In genomic region chr10:60577125-60577919, GRCm38 (mm10) we compare ENCODE assay signal across 9 mouse cellular contexts.
DNase-seq lines count a peak whose midpoint lies in the region; ATAC-seq and TF ChIP-seq lines count a peak whose summit lies in the region.
"Had no signal": no experiment of that assay in that cellular context is flagged by ENCODE, and none has a peak within 500 bp of the region (broad histone marks: within the 10 kb centered on the region; RNA-seq: fewer than 3 reads in every experiment).

No protein-coding gene starts in this region.

- 76% methylated on average over 13 of the region's 13 CpGs for WGBS in forebrain, embryonic 10.5 days
- 26% methylated on average over 13 of the region's 13 CpGs for WGBS in forebrain, embryonic 16.5 days
- WGBS in heart, embryonic 12.5 days = 29% methylated on average over 13 of the region's 13 CpGs
- WGBS in midbrain, embryonic 12.5 days = 61% methylated on average over 13 of the region's 13 CpGs
- WGBS in thymus, adult 2 months = 38% methylated on average over 13 of the region's 13 CpGs

- H3K9ac ChIP-seq in forebrain, embryonic 16.5 days (replicated peaks; ENCODE audit: low read depth, low read length) = no peak overlapping the region
- no peak overlapping the region; the same call in 1 of the 2 replicates for H3K9ac ChIP-seq in heart, embryonic 12.5 days
- H3K9ac ChIP-seq in midbrain, embryonic 12.5 days (replicated peaks) = no peak overlapping the region
- H3K9ac ChIP-seq: embryonic facial prominence, embryonic 15.5 days had no signal

- peaks cover 67% of the 10 kb centered on the region for H3K27me3 ChIP-seq in forebrain, embryonic 10.5 days (ENCODE audit: poor library complexity, severe bottlenecking)
- H3K27me3 ChIP-seq in forebrain, embryonic 16.5 days (replicated peaks; ENCODE audit: control insufficient read depth, insufficient read depth, low read length) = peaks cover 7% of the 10 kb centered on the region; the same call in 1 of the 2 replicates
- no peaks in the 10 kb centered on the region for H3K27me3 ChIP-seq in heart, embryonic 12.5 days (replicated peaks)
- peaks cover 15% of the 10 kb centered on the region; the same call in 1 of the 2 replicates for H3K27me3 ChIP-seq in midbrain, embryonic 12.5 days
- H3K27me3 ChIP-seq in thymus, adult 2 months (ENCODE audit: control insufficient read depth, insufficient read depth, low read length) = no peaks in the 10 kb centered on the region
- H3K27me3 ChIP-seq: embryonic facial prominence, embryonic 15.5 days had no signal

- ATAC-seq in forebrain, embryonic 16.5 days = no peak
- peak; percentile 85 for ATAC-seq in heart, embryonic 12.5 days (ENCODE audit: insufficient number of reproducible peaks, low FRiP score)
- peak; percentile 41; the same call in 1 of the 2 replicates for ATAC-seq in midbrain, embryonic 12.5 days (ENCODE audit: low FRiP score, low read depth)

- H3K4me3 ChIP-seq in forebrain, embryonic 10.5 days = no peak overlapping the region
- H3K4me3 ChIP-seq in forebrain, embryonic 16.5 days (replicated peaks; ENCODE audit: low read length) = no peak overlapping the region
- H3K4me3 ChIP-seq in heart, embryonic 12.5 days = no peak overlapping the region
- no peak overlapping the region for H3K4me3 ChIP-seq in midbrain, embryonic 12.5 days
- H3K4me3 ChIP-seq in thymus, adult 2 months (ENCODE audit: control insufficient read depth, insufficient read depth, low read length) = no peak overlapping the region
- H3K4me3 ChIP-seq: embryonic facial prominence, embryonic 15.5 days had no signal

- no peak for TF ChIP-seq POLR2A in thymus, adult 2 months (IDR thresholded peaks at IDR 0.05; ENCODE audit: control insufficient read depth, extremely low read depth, insufficient read depth, low read length, poor library complexity)

- H3K9me3 ChIP-seq in forebrain, embryonic 10.5 days = peaks cover 8% of the 10 kb centered on the region; the same call in 1 of the 2 replicates
- H3K9me3 ChIP-seq in forebrain, embryonic 16.5 days (ENCODE audit: control insufficient read depth, low read length) = peaks cover 5% of the 10 kb centered on the region; the same call in 1 of the 2 replicates
- H3K9me3 ChIP-seq in heart, embryonic 12.5 days (replicated peaks) = peaks cover 5% of the 10 kb centered on the region; the same call in 1 of the 2 replicates
- no peaks in the 10 kb centered on the region for H3K9me3 ChIP-seq in midbrain, embryonic 12.5 days
- H3K9me3 ChIP-seq: embryonic facial prominence, embryonic 15.5 days had no signal

- no peak overlapping the region for H3K4me2 ChIP-seq in forebrain, embryonic 16.5 days (ENCODE audit: low read length)
- no peak overlapping the region for H3K4me2 ChIP-seq in heart, embryonic 12.5 days
- H3K4me2 ChIP-seq in midbrain, embryonic 12.5 days (replicated peaks) = no peak overlapping the region
- H3K4me2 ChIP-seq: embryonic facial prominence, embryonic 15.5 days had no signal

- no peaks in the 10 kb centered on the region for H3K36me3 ChIP-seq in forebrain, embryonic 10.5 days (replicated peaks)
- H3K36me3 ChIP-seq in forebrain, embryonic 16.5 days (ENCODE audit: control insufficient read depth, insufficient read depth) = no peaks in the 10 kb centered on the region
- no peaks in the 10 kb centered on the region for H3K36me3 ChIP-seq in heart, embryonic 12.5 days
- H3K36me3 ChIP-seq in midbrain, embryonic 12.5 days = no peaks in the 10 kb centered on the region
- no peaks in the 10 kb centered on the region for H3K36me3 ChIP-seq in thymus, adult 2 months (ENCODE audit: control insufficient read depth, insufficient read depth, low read length)
- H3K36me3 ChIP-seq: embryonic facial prominence, embryonic 15.5 days had no signal

- peak overlapping the region; percentile 83 for H3K27ac ChIP-seq in forebrain, embryonic 10.5 days
- H3K27ac ChIP-seq in forebrain, embryonic 16.5 days (ENCODE audit: low read length) = no peak overlapping the region
- H3K27ac ChIP-seq in heart, embryonic 12.5 days (ENCODE audit: poor library complexity, severe bottlenecking) = 0 out of 2 replicates have a peak overlapping the region, but pooled peaks have one; percentile 35
- no peak overlapping the region for H3K27ac ChIP-seq in midbrain, embryonic 12.5 days (replicated peaks)
- H3K27ac ChIP-seq in thymus, adult 2 months (ENCODE audit: control insufficient read depth, insufficient read depth, low read length) = no peak overlapping the region
- H3K27ac ChIP-seq: embryonic facial prominence, embryonic 15.5 days had no signal

- peaks cover 56% of the 10 kb centered on the region for H3K4me1 ChIP-seq in forebrain, embryonic 10.5 days
- H3K4me1 ChIP-seq in forebrain, embryonic 16.5 days (replicated peaks; ENCODE audit: control insufficient read depth, insufficient read depth, low read length) = peaks cover 8% of the 10 kb centered on the region
- H3K4me1 ChIP-seq in heart, embryonic 12.5 days (replicated peaks) = peaks cover 24% of the 10 kb centered on the region
- peaks cover 24% of the 10 kb centered on the region; the same call in 1 of the 2 replicates for H3K4me1 ChIP-seq in midbrain, embryonic 12.5 days
- no peaks in the 10 kb centered on the region for H3K4me1 ChIP-seq in thymus, adult 2 months (replicated peaks; ENCODE audit: control insufficient read depth, insufficient read depth, low read length)
- H3K4me1 ChIP-seq: embryonic facial prominence, embryonic 15.5 days had no signal

- no peak for TF ChIP-seq CTCF in thymus, adult 2 months (IDR thresholded peaks at IDR 0.05; ENCODE audit: borderline replicate concordance, control insufficient read depth, extremely low read depth, insufficient read depth, low read length, poor library complexity)

- DNase-seq in forebrain, embryonic 10.5 days (ENCODE audit: extremely low spot score, low spot score) = no peak
- DNase-seq in c-Kit-positive CD71-positive TER-119-negative erythroid progenitor cells, embryonic 14.5 days (ENCODE audit: low read depth) = peak; percentile 63
- DNase-seq in kidney, postnatal 25 days = peak; percentile 62 to 71
- DNase-seq in thymus, adult 2 months = no peak
- DNase-seq in layer of hippocampus, postnatal 10 days (ENCODE audit: low spot score in 2 of 2) = no peak

Comparison
In these comparisons a context has a peak if more than half of its experiments do, and no peak if none do; other contexts are left out.
1. H3K27ac ChIP-seq: peak in forebrain, embryonic 10.5 days (single experiment) and heart, embryonic 12.5 days (single experiment); none in forebrain, embryonic 16.5 days (single experiment), midbrain, embryonic 12.5 days (single experiment) and thymus, adult 2 months (single experiment).
2. DNase-seq: peak in c-Kit-positive CD71-positive TER-119-negative erythroid progenitor cells, embryonic 14.5 days (single experiment) and kidney, postnatal 25 days (2 of 2); none in forebrain, embryonic 10.5 days (single experiment), thymus, adult 2 months (single experiment) and layer of hippocampus, postnatal 10 days (0 of 2).